Mouse (Mus musculus) spleen, adult 2 months (tissue): ENCODE results near the gene Prtg.

Experiments
- CTCF ChIP-seq: fragments of 200-500 bp; IDR thresholded peaks from 2 replicates; pipeline ENCODE4 v1.5.1; 2011; ENCODE audit warnings: mild to moderate bottlenecking, inconsistent platforms; ENCODE audit not compliant: insufficient read depth, insufficient read length, insufficient replicate concordance; ENCODE audit errors: extremely low read depth
- POLR2A ChIP-seq: fragments of 200-500 bp; IDR thresholded peaks from 2 replicates; pipeline ENCODE4 v1.6.1; 2011; ENCODE audit warnings: low read depth, low read length, inconsistent platforms

- no peak for TF ChIP-seq POLR2A
- TF ChIP-seq CTCF = no peak
These were observed 95.4 kb downstream of the Prtg start for GRCm38 (mm10) chr9:72902057-72902456.
